Mouse (Mus musculus): ENCODE results near the gene Gm49380.

The Gm49380 gene

DNA sequence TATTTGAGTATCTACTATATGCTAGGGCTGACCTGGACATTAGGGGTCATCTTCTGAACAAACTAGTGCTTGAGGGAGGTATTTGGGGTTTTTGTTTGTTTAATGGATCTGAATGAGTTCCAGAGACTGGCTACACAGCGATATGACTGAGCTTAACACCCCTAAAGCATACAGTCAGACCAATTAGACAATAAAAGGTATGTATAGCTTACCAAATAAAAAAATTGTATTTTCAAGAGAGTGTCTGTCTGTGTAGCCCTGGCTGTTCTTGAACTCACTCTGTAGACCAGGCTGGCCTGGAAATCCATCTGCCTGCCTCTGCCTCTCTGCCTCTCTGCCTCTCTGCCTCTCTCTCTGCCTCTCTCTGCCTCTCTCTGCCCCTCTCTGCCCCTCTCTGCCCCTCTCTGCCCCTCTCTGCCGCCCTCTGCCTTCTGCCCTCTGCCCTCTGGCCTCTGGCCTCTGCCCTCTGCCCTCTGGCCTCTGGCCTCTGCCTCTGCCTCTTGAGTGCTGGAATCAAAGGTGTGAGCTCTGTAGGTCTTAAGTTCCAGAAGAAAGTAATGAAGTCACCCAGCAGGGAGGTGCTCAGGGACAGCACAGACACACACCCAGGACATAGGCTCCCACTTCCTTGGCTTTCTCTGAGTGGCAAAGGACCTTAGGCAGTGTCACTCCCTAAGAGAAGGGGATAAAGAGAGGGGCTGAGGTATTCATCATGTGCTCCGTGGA is 68.0 kb downstream of the Gm49380 start:
- DNase-seq, result peak; percentile 90

DNA sequence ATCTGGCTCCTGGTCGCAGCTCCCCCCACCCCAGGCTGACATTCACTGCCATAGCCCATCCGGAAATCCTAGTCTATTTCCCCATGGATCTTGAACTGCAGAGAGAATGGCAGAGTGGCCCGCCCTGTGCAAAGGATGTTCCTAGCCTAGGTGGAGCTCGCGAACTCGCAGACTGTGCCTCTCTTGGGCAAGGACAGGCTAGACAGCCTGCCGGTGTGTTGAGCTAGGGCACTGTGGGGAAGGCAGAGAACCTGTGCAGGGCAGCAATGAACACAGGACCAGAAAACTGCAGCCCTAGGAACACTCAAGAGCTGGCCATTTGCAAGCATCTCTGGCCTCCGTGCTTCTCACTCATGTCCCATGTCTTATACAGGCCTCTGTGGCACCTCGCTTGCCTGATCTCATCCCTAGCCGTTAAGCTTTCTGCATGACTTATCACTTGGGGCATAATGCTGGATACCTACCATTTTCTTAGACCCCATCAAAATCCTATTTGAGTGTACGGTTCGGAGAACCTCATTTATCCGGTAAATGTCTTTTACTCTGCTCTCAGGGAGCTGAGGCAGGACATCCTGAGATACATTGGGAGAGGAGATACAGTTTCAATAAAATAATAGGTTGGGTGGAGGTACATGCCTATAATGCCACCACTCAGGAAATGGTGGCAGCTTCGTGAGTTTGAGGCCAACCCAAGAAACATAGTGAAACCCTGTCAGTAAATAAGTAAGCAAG is 68.7 kb downstream of the Gm49380 start:
- DNase-seq, result no peak

DNA sequence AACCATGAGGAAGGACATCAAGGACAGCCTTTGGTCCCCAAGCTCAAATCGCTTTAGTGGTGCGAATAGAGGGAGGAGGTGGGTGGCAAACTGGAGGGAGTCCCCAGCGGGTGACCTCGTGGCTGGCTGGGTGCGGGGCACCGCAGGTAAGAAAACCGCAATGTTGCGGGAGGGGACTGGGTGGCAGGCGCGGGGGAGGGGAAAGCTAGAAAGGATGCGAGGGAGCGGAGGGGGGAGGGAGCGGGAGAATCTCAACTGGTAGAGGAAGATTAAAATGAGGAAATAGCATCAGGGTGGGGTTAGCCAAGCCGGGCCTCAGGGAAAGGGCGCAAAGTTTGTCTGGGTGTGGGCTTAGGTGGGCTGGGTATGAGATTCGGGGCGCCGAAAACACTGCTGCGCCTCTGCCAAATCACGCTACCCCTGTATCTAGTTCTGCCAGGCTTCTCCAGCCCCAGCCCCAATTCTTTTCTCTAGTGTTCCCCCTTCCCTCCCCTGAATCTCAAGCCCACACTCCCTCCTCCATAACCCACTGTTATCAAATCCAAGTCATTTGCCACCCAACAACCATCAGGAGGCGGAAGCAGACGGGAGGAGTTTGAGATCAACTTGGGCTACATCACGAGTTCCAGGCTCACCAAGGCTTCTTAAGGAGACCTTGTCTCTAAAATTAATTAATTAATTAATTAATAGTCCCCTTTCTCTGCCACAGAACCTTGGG is 69.4 kb downstream of the Gm49380 start:
- peak; percentile 93 for DNase-seq

- DNase-seq, result peak; percentile 91
Measured at GRCm38 (mm10) chr9:44042836-44043707, 70.2 kb downstream of the Gm49380 start, which contains the start of gene Thy1. Gene Thy1 (plus strand): TSS chr9:44043384.

GRCm38 (mm10) chr9:44042396-44042680 is 71.0 kb downstream of the Gm49380 start:
- DNase-seq, result no peak

DNA sequence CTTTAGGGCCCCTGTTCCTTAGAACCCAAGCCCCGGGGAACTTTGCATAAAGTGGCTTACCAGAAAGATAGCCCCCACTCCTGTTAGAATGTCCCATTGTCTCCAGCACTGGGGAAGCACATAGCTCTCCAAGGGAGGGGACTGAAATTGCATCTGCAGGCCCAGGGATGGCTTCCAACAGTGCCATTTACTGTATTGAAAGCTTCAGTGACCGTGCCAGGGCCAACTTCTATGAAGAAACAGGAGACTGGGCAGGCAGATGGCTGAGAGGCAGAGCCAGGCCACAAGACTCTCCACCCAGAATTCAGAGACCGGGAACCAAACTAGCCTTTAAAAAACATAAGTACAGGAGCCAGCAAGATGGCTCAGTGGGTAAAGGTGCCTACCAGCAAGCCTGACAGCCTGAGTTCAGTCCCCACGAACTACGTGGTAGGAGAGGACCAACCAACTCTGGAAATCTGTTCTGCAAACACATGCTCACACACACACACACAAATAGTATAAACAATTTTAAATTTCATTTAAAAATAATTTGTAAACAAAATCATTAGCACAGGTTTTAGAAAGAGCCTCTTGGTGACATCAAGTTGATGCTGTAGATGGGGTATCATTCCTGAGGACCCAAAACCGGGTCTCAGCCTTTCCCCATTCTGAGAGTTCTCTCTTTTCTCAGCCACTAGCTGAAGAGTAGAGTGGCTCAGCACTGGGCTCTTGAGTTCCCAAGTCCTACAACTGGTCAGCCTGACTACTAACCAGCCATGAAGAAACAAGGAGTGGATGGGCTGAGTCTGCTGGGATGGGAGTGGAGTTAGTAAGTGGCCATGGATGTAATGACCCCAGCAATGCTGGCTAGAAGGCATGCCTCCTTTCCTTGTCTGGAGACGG is 71.5 kb downstream of the Gm49380 start:
- peak; percentile 87 for DNase-seq

- no peak for DNase-seq
Measured at GRCm38 (mm10) chr9:44037106-44037505, 76.2 kb downstream of the Gm49380 start.

DNA sequence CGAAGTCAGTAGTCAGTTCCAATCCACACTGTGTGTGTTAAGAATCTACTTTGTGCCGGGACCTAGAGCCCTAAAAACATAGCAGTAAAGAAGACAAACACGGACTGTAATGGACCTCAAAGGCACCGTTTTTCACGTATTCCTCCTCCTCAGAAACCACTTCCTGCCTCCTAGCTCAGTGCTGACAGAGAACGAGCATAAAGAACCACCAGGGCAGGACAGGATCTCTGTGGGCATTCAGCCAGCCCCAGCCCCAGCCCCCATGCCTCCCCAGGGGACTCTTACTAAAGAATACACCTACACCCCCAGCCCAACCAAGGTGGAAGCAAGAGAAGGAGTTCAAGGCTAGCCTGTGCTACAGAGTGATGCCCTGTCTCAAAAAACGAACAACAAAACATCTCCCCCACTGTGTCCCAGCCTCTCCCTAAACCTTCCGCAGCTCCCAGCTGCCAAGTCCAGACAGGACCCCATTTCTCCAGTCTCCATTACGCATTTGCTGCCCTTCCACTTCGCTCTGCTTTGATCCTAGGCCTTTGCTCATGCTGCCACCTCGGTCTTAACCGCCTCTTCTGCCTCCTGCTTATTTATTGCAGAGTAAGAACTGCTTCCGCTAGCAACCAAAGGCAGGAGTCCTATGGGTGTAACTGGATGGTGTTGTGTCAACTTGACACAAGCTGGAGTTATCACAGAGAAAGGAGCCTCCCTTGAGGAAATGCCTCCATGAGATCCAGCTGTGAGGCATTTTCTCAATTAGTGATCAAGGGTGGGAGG is 79.2 kb downstream of the Gm49380 start:
- no peak for DNase-seq

DNA sequence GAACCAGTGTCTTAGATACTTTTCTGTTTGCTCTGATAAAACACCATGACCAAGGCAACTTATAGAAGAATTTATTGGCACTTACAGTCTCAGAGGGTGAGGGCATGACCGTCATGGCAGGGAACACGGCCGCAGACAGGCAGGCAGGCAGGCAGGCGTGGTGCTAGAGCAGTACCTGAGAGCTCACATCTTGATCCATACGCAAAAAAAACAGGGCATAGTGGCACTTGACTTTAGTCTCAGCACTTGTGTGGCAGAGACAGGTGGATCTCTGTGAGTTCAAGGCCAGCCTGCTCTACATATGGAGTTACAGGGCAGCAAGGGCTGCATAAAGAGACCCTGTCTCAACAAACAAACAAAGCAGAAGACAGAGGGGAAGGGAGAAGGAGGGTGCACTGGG is 80.0 kb downstream of the Gm49380 start:
- no peak for DNase-seq

DNA sequence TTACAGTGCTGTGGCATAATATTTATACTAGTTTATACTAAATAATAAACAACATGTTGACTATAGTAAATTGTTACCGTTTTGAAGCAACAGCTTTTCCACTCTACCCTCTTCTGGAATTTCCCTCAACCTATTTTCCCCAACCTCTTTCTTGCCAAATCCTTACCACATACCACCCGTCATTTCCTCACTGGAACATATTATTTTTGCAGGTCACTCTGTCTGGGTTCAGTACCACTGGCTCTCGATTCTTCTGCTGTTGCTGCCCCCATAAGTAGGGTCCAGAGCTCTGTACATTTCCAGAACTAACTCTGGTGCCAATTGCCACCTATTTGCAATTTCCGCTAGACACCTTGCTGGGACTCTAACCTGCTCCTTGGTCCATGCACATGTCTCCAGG is 81.4 kb downstream of the Gm49380 start:
- no peak for DNase-seq

DNA sequence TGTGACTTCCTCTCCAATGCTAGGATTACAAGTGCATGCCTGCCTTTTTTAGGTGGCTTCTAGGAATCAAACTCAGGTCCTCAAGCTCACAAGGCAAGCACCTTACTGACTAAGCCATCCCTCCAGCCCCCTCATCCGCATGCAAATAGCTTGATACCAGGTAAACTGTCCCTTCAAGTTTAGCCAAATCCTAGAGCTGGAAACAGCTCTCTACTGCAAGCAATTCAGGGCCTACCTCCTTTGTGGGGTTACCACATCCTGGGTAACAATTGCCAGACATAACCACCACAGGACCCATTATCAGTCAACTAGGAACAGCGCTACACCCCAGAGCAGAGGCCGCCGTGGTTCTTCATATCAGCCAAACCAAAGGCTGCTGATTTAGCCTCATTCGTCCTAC is 82.2 kb downstream of the Gm49380 start:
- DNase-seq, result no peak

DNA sequence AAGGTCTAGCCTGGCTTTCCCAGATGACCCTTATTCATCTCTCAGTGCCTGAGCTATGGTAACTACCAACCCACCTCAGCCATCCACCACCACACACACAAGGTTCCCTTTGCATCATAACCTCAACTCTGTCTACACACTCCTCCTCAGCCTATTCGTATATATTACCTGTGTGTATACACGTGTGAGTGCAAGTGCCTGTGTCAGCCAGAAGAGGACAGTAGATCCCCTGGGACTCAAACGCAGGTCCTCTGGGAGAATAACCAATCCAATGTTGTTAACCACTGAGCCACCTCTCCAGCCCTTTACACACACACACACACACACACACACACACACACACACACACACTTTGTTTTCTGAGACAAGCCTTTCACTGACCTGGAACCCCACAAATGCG is 82.7 kb downstream of the Gm49380 start:
- no peak for DNase-seq

DNA sequence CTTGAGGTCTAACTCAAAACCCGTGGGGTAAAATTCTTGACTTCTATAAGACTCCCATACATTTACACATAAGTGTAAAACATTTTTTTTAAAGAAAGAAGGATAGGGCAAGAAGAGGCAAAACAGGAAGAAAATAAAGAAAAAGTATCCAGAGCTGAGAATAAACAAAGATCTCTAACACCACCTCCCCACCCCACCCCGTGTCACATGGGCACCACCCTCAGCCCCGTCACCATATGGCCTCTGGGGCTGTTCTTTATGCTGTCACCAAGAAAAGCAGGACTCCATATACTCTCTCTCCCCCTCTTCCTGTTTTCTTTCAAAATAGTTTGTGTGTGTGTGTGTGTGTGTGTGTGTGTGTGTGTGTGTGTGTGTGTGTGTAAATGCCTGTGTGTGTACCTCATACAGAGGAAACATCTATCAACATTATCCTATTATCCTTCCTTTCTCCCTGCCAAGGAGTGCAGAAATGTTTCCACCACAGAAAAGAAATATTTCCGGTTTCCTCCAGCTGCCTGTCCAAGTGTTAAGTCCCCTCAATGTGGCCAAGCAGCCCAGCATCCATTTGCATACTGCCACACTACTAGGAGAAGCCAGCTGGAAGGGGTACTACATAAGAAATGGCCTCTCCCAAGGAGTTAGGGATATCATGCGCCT is 83.6 kb downstream of the Gm49380 start:
- DNase-seq, result peak; percentile 10

GRCm38 (mm10) chr9:44024096-44024495 is 89.2 kb downstream of the Gm49380 start:
- no peak for DNase-seq

DNA sequence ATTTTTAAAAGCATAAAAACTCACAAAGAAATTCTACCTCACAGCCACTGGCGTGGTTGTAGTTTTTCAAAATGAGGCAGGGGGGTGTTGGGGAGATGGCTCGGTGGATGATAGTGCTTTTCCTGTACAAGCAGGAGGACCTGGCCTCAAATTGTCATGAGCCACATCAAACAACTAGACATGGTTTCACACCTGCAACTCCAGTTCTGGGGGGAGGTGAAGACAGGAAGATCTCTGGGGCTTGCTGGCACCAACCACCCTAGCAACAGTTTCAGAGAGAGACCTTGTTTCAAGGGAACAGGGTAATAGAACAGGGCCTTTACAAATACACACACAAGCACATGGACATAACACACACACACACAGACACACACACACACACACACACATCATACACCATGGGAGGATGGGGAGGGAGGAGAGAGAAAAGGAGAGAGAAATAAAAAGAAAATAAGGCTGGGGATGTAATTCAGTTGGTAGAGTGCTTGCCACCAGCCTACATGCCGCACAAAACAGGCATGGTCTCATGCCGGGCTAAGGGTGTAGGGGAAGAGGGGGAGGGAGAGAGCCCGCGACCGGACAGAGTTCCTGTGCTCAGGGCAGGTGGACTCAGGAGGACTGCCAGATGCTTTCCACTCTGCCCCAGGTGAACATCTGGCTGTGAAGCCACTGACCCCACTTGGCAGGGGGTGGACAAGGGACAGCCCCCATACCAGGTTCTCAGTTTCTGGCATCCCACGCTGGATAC is 91.0 kb downstream of the Gm49380 start:
- no peak for DNase-seq

GRCm38 (mm10) chr9:44020001-44020400 is 93.3 kb downstream of the Gm49380 start:
- DNase-seq, result no peak

GRCm38 (mm10) chr9:44017846-44018245 is 95.5 kb downstream of the Gm49380 start:
- no peak for DNase-seq
